Mouse (Mus musculus) liver, adult 2 months (tissue): Measurements from ENCODE around the gene Xrcc4. TPM values are rescaled to one million over a fixed set of nuclear protein-coding genes. Genes with fewer than 3 reads are reported as not detected.

Source experiments
- DNase-seq: peaks from one replicate; pipeline ENCODE4 v3.0.0-alpha.2; 2011; ENCODE audit warnings: low read depth, low spot score; ENCODE audit errors: extremely low read depth
- H3K27ac ChIP-seq: fragments of 200-500 bp; replicated peaks from 2 replicates; pipeline ENCODE4 v1.5.1; 2012; ENCODE audit warnings: low read depth, mild to moderate bottlenecking, control low read depth, inconsistent platforms, low read length; ENCODE audit not compliant: insufficient read depth
- H3K27me3 ChIP-seq: fragments of 200-500 bp; 2 replicates; pipeline ENCODE4 v1.6.1; 2012; ENCODE audit warnings: mild to moderate bottlenecking, moderate library complexity, low read length, inconsistent platforms; ENCODE audit not compliant: control insufficient read depth, insufficient read depth
- H3K36me3 ChIP-seq: fragments of 200-500 bp; 2 replicates; pipeline ENCODE4 v1.6.1; 2012; ENCODE audit warnings: low read length, inconsistent platforms; ENCODE audit not compliant: control insufficient read depth, insufficient read depth
- H3K4me1 ChIP-seq: fragments of 200-500 bp; 2 replicates; pipeline ENCODE4 v1.6.1; 2011; ENCODE audit warnings: low read length; ENCODE audit not compliant: control insufficient read depth, insufficient read depth
- H3K4me3 ChIP-seq: fragments of 200-500 bp; 2 replicates; pipeline ENCODE4 v1.5.1; 2011; ENCODE audit warnings: low read depth, mild to moderate bottlenecking, control low read depth, low read length, moderate library complexity; ENCODE audit not compliant: insufficient read depth
- H3K79me2 ChIP-seq: fragments of 200-500 bp; 2 replicates; pipeline ENCODE4 v1.6.1; 2012; ENCODE audit warnings: inconsistent platforms, mild to moderate bottlenecking, low read length, moderate library complexity; ENCODE audit not compliant: control insufficient read depth, insufficient read depth
- H3K9ac ChIP-seq: fragments of 200-500 bp; 2 replicates; pipeline ENCODE4 v1.6.1; 2012; ENCODE audit warnings: low read depth, mild to moderate bottlenecking, control low read depth, inconsistent platforms, low read length
- CTCF ChIP-seq: fragments of 200-500 bp; IDR thresholded peaks from 2 replicates; pipeline ENCODE4 v1.5.1; 2011; ENCODE audit warnings: low read depth, low read length, control low read depth
- POLR2A ChIP-seq: fragments of 200-500 bp; IDR thresholded peaks from 2 replicates; pipeline ENCODE4 v1.6.1; 2011; ENCODE audit warnings: low read length, control low read depth; ENCODE audit not compliant: insufficient read depth; ENCODE audit errors: extremely low read depth
- WGBS: fragments of 180-500 bp; shearing (Covaris S2); methylation state at CpG from one replicate; pipeline ENCODE4 v1.1.7; 2018; 5-methylcytosine and 5-hydroxymethylcytosine counted together
- polyA plus RNA-seq: library from polyadenylated mRNA; depleted of rRNA; stranded (reverse); fragments of >200 nt; gene quantifications from 2 replicates; pipeline ENCODE4 v1.2.3, GENCODE M21; 2012
- total RNA-seq: library from RNA; depleted of rRNA; stranded (reverse); fragments of >200 nt; gene quantifications from 2 replicates; pipeline ENCODE4 v1.2.3, GENCODE M21; 2014

Xrcc4 gene
- total and polyA plus RNA-seq, 2 experiments: 0.22 to 13.6 TPM

DNA sequence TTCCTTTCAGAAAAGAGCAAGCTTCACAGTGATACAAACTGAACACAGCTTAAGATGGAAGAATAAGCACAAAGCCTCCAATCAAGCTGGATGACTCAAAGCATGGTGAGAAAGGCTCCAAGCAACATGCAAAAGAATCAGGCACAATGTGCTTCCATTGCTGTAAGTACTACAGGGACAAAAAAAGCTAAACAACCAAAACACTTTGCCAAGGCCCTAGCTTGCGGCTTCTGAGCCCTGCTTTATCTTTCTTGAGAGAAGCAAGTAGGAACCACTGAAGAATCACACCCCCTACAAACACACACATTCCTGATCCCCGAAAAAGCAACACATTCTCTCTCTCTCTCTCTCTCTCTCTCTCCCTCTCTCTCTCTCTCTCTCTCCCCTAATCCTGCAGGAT, 56.9 kb downstream of the Xrcc4 start:
- no peak overlapping the region for H3K9ac ChIP-seq
- TF ChIP-seq POLR2A (no peak), CTCF (no peak)
- no peak overlapping the region for H3K4me3 ChIP-seq
- 66% methylated on average over 2 of the region's 2 CpGs for WGBS
- H3K27me3 ChIP-seq: no peaks in the 10 kb centered on the region
- H3K36me3 ChIP-seq: no peaks in the 10 kb centered on the region
- H3K4me1 ChIP-seq: no peaks in the 10 kb centered on the region
- DNase-seq: no peak
- no peaks in the 10 kb centered on the region for H3K79me2 ChIP-seq
- no peak overlapping the region for H3K27ac ChIP-seq

DNA sequence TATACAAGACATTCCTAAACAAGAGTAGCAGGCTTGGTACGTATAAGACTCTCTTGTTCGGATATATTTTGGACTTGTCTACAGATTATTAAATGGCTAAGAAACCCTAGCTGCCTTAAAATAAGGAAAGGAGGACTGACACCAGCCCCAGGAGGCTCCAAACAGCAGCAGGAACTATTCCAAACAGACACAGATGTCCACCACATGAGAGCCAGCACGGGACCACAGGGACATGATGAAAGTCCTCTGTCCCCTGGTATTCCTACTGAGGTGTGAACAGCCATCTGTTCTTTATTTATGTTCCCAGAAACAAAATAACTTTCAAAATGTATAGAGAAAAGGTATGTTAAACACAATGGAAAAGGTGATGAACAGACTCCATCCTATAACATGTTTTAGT, 58.5 kb downstream of the Xrcc4 start:
- 90% methylated on average over 3 of the region's 3 CpGs for WGBS
- no peak for TF ChIP-seq CTCF
- TF ChIP-seq POLR2A: no peak
- Histone ChIP-seq H3K27me3 (no peaks in the 10 kb centered on the region), H3K36me3 (no peaks in the 10 kb centered on the region), H3K4me3 (no peak overlapping the region), H3K27ac (no peak overlapping the region), H3K9ac (no peak overlapping the region), H3K4me1 (no peaks in the 10 kb centered on the region), H3K79me2 (no peaks in the 10 kb centered on the region)
- no peak for DNase-seq

DNA sequence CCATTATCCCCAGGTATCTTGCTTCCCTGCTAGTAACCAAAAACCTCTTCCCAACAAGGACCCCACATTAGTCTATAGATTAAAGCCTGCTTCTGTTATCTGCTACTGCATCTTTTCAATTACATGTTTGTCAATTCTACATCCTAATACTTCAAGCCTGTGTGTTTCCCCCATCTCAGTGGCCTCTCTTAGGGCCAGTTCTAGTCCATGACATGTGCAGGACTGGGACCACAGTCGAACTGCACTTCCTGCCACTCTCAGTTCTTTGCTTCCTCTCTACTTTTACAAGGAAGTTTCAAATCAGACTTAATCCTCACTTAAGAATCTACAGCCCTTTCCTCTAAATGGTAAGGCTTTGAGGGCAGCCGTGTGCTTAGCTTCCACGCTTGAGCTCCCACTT, 76.8 kb downstream of the Xrcc4 start:
- WGBS: 71% methylated on average over 3 of the region's 3 CpGs
- H3K36me3 ChIP-seq: peaks cover 2% of the 10 kb centered on the region; the same call in 1 of the 2 replicates

DNA sequence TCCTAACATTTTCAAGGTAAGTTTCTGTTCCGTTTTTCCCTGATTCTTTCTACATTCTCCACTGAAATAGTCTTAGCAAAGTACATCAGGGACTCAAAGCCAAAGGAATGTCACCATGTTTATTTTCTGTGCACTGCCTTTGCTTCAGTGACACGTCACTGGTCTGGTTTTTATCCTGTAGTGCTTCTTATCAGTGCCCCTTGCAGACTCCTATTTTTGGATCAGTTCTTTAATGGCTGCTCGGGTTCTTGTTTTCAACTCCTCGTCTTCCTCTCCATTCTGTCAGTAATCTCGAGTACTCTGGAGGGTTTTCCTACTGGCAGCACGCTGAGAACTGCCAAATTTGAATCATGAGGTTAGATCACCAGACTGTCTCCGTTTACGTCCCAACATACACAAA, 77.2 kb downstream of the Xrcc4 start:
- DNase-seq: no peak
- Histone ChIP-seq H3K27ac (no peak overlapping the region), H3K9ac (no peak overlapping the region), H3K4me3 (no peak overlapping the region), H3K36me3 (peaks cover 2% of the 10 kb centered on the region; the same call in 1 of the 2 replicates), H3K79me2 (no peaks in the 10 kb centered on the region), H3K27me3 (no peaks in the 10 kb centered on the region), H3K4me1 (no peaks in the 10 kb centered on the region)
- no peak for TF ChIP-seq POLR2A
- TF ChIP-seq CTCF: no peak
- 68% methylated on average over 8 of the region's 8 CpGs for WGBS

More for the DNA sequence above, 76.8 kb downstream of the Xrcc4 start:
- DNase-seq: no peak
- Histone ChIP-seq H3K4me3 (no peak overlapping the region), H3K9ac (no peak overlapping the region), H3K79me2 (no peaks in the 10 kb centered on the region), H3K4me1 (no peaks in the 10 kb centered on the region), H3K27me3 (no peaks in the 10 kb centered on the region), H3K27ac (no peak overlapping the region)
- TF ChIP-seq CTCF: no peak
- TF ChIP-seq POLR2A: no peak

DNA sequence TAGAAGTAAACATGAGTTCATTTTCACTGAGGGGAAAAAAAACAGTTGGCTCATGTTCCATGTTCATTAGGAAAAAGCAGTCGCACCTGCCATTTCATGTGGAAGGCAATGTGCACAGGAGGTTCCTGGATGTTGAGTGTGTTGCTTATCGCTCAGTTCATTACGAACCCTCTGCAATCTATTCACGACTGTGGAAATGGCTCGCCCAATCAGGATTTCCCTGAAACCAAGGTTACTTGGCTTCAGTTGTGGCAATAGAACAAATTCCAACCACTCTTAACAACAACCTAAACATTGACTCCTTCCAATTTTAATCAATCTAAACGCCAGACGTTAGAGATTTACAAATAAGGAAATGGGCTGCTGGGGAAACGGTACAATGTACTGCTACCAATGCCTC, 78.3 kb downstream of the Xrcc4 start:
- Histone ChIP-seq H3K27me3 (no peaks in the 10 kb centered on the region), H3K36me3 (peaks cover 2% of the 10 kb centered on the region; the same call in 1 of the 2 replicates), H3K4me1 (no peaks in the 10 kb centered on the region), H3K27ac (no peak overlapping the region), H3K4me3 (no peak overlapping the region), H3K9ac (no peak overlapping the region), H3K79me2 (no peaks in the 10 kb centered on the region)
- TF ChIP-seq POLR2A: no peak
- no peak for TF ChIP-seq CTCF
- WGBS: 77% methylated on average over 8 of the region's 8 CpGs
- no peak for DNase-seq

DNA sequence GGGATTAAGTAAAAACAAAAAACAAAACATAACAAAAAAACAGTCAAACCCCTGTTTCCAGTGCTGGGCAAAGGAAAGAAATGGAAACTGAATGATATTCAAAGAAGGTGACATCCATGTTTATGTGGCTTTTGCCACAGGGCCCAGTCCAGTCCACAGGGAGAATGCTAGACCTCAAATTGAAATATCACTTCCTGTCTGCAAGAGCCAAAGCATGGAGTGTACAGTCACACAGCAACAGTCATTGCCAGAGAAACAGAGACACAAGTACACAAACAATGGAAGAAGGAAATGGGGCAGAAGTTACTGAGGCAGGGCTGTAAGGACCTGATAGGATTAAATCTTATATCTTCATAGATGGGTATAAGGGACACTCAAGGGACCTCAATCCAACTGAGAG, 79.6 kb downstream of the Xrcc4 start:
- DNase-seq: no peak
- Histone ChIP-seq H3K79me2 (no peaks in the 10 kb centered on the region), H3K4me1 (no peaks in the 10 kb centered on the region), H3K4me3 (no peak overlapping the region), H3K9ac (no peak overlapping the region), H3K27ac (no peak overlapping the region), H3K36me3 (peaks cover 2% of the 10 kb centered on the region; the same call in 1 of the 2 replicates), H3K27me3 (no peaks in the 10 kb centered on the region)
- TF ChIP-seq POLR2A (no peak), CTCF (no peak)
